Mouse (Mus musculus): Measurements from ENCODE around the gene Osbpl10.
"Not testable (repeated sequence)": the region's sequence is repeated elsewhere in the genome, so short reads cannot be mapped to it uniquely, and the experiment has no call there.

Osbpl10 gene

GRCm38 (mm10) chr9:114978281-114979111, at the start of gene Osbpl10:
Gene Osbpl10, plus strand, starts transcription at chr9:114978569.
- DNase-seq, result peak; percentile 88

- DNase-seq, result peak; percentile 81
Observed at GRCm38 (mm10) chr9:114930464-114931090, 47.8 kb upstream of the Osbpl10 start.

- no peak for DNase-seq
Observed at GRCm38 (mm10) chr9:114932607-114933006, 45.8 kb upstream of the Osbpl10 start.

GRCm38 (mm10) chr9:114933037-114933722, 45.2 kb upstream of the Osbpl10 start:
- DNase-seq, result no peak

GRCm38 (mm10) chr9:114933723-114934171, 44.6 kb upstream of the Osbpl10 start, which contains the start of gene Gpd1l:
Gene Gpd1l, minus strand, starts transcription at chr9:114933987.
- peak; percentile 97 for DNase-seq

- DNase-seq, result no peak
Observed at GRCm38 (mm10) chr9:114934231-114934630, 44.1 kb upstream of the Osbpl10 start.

- DNase-seq, result no peak
Observed at GRCm38 (mm10) chr9:114935321-114935720, 43.0 kb upstream of the Osbpl10 start.

GRCm38 (mm10) chr9:114936687-114937086, 41.7 kb upstream of the Osbpl10 start:
- DNase-seq, result no peak

GRCm38 (mm10) chr9:114944642-114945041, 33.7 kb upstream of the Osbpl10 start:
- DNase-seq, result no peak

- no peak for DNase-seq
Observed at GRCm38 (mm10) chr9:114945576-114945975, 32.8 kb upstream of the Osbpl10 start.

- DNase-seq, result peak; percentile 24
Observed at GRCm38 (mm10) chr9:114948395-114948794, 30.0 kb upstream of the Osbpl10 start.

GRCm38 (mm10) chr9:114952866-114953265, 25.5 kb upstream of the Osbpl10 start:
- DNase-seq, result no peak

- no peak for DNase-seq
Observed at GRCm38 (mm10) chr9:114955340-114955739, 23.0 kb upstream of the Osbpl10 start.

GRCm38 (mm10) chr9:114956945-114957344, 21.4 kb upstream of the Osbpl10 start:
- DNase-seq, result peak; percentile 38

GRCm38 (mm10) chr9:114960043-114960789, 18.2 kb upstream of the Osbpl10 start:
- DNase-seq, result no peak

GRCm38 (mm10) chr9:114960844-114961243, 17.5 kb upstream of the Osbpl10 start:
- no peak for DNase-seq

GRCm38 (mm10) chr9:114964093-114964492, 14.3 kb upstream of the Osbpl10 start:
- DNase-seq, result no peak

- DNase-seq, result not testable (repeated sequence)
Observed at GRCm38 (mm10) chr9:114966286-114966685, 12.1 kb upstream of the Osbpl10 start.

GRCm38 (mm10) chr9:114977461-114978280, 698 bp upstream of the Osbpl10 start:
- no peak for DNase-seq

GRCm38 (mm10) chr9:114979969-114980368, 1.6 kb downstream of the Osbpl10 start:
- no peak for DNase-seq

GRCm38 (mm10) chr9:114982689-114983360, 4.5 kb downstream of the Osbpl10 start, which contains the start of gene Rps27rt:
Gene Rps27rt, minus strand, starts transcription at chr9:114982739.
- DNase-seq, result no peak
